Mouse (Mus musculus) heart, adult 2 months (tissue): ENCODE measurements around the gene Snx25.

Experiments
- CTCF ChIP-seq: fragments of 200-600 bp; IDR thresholded peaks from 2 replicates; pipeline ENCODE4 v1.8.1; 2022; ENCODE audit warnings: antibody characterized with exemption, mild to moderate bottlenecking, moderate library complexity
- POLR2A ChIP-seq: fragments of 200-500 bp; IDR thresholded peaks from 2 replicates; pipeline ENCODE4 v1.6.1; 2011; ENCODE audit warnings: mild to moderate bottlenecking, low read depth, low read length, control low read depth; ENCODE audit not compliant: insufficient read depth

DNA sequence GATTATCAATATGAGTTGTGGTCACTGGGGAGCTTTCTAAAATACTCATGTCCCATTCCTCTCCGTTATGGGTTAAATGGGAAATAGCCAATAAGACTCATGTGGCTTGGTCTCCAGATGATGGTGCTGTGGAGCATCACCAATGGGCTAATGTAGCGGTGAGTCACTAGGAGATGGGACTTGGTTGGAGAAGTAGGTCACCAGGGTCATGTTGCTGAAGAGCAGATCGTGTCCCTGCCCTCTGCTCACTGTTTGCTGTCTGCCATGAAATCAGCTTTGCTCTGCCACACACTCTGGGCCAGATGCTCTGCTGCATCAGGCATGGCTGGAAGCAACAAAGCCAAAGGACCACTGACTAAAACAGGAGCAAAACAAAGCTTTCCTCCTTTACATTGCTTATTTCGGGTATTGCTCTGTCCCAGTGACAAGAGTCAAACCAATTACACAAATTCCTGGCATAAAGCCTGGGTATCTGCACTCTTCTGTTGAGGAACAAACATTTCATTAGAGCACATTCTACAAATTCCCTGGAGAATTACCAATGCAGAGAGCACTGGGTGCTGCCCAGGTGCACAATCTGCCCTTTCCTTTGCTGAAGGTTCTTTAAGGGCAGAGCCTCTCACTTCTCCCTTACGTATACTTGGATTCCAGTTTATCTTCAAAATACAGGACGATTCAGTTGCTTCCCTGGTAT lies 59.1 kb downstream of the Snx25 start:
- TF ChIP-seq POLR2A (no peak), CTCF (peak; percentile 38)
